Mouse (Mus musculus) kidney, adult 2 months (tissue): ENCODE measurements at regions not wholly inside any gene's neighbourhood (a gene's known extent, or its start where the extent isn't known, plus 50 kb on each side); places are given as distances from the start of the nearest gene placed in this dataset.

ENCODE experiments used
- CTCF ChIP-seq: fragments of 200-500 bp; conservative IDR thresholded peaks from 2 replicates; pipeline ENCODE4 v1.5.1; 2011; ENCODE audit warnings: low read depth, mild to moderate bottlenecking, control low read depth, low read length, moderate library complexity, mixed read lengths; ENCODE audit not compliant: insufficient read depth, insufficient read length
- POLR2A ChIP-seq: fragments of 200-500 bp; IDR thresholded peaks from one replicate; pipeline ENCODE4 v1.6.1; 2011; ENCODE audit warnings: low read depth, low read length, control low read depth

DNA sequence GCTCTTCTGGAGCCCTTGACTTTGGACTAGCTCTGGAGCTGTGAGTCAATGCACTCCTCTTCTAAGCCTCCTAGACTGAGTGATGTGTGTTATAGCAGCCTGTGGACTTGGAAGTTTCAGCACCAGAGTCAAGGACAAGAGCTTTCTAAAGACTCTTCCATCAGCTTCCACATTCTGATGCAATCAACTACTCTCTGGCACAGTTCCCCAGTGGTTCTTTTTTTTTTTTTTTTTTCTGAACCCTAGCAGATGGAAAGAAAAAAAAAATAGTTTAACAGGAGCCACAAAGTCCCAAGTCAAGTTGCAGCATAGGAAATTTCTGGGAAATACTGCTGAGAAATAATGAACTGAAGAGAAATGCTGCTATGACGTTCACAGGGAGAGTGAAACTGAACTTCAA is 324.4 kb upstream of the Tle4 start:
- TF ChIP-seq CTCF (no peak), POLR2A (no peak)
